Comparison of ENCODE assay signal across 9 mouse cellular contexts in genomic region chr8:84635397-84636050, GRCm38 (mm10). TPM values are rescaled to one million over a fixed set of nuclear protein-coding genes. Genes with fewer than 3 reads are reported as not detected.
DNase-seq lines count a peak whose midpoint lies in the region; ATAC-seq and TF ChIP-seq lines count a peak whose summit lies in the region.
"Had no signal": no experiment of that assay in that cellular context is flagged by ENCODE, and none has a peak within 500 bp of the region (broad histone marks: within the 10 kb centered on the region; RNA-seq: fewer than 3 reads in every experiment).

No protein-coding gene starts in this region.

- no peaks in the 10 kb centered on the region for H3K27me3 ChIP-seq in intestine, embryonic 15.5 days (replicated peaks)
- no peaks in the 10 kb centered on the region for H3K27me3 ChIP-seq in intestine, postnatal 0 days (replicated peaks; ENCODE audit: control insufficient read depth, insufficient read depth, low read length)
- H3K27me3 ChIP-seq in embryonic facial prominence, embryonic 10.5 days (replicated peaks; ENCODE audit: low read depth, poor library complexity, severe bottlenecking): peaks cover 6% of the 10 kb centered on the region
- no peaks in the 10 kb centered on the region for H3K27me3 ChIP-seq in forebrain, embryonic 15.5 days
- H3K27me3 ChIP-seq in midbrain, embryonic 11.5 days (ENCODE audit: control insufficient read depth, insufficient read depth, low read length): no peaks in the 10 kb centered on the region

- no peak overlapping the region for H3K4me3 ChIP-seq in intestine, embryonic 15.5 days (replicated peaks)
- H3K4me3 ChIP-seq in intestine, postnatal 0 days (ENCODE audit: low read depth, low read length): no peak overlapping the region
- H3K4me3 ChIP-seq in embryonic facial prominence, embryonic 10.5 days: no peak overlapping the region
- H3K4me3 ChIP-seq in forebrain, embryonic 15.5 days: no peak overlapping the region
- H3K4me3 ChIP-seq in midbrain, embryonic 11.5 days (ENCODE audit: low read depth, low read length): no peak overlapping the region

- 0 out of 2 replicates have a peak overlapping the region, but pooled peaks have one; percentile 13 for H3K27ac ChIP-seq in intestine, embryonic 15.5 days
- no peak overlapping the region; the same call in 1 of the 2 replicates for H3K27ac ChIP-seq in intestine, postnatal 0 days (ENCODE audit: low read depth, low read length)
- H3K27ac ChIP-seq in embryonic facial prominence, embryonic 10.5 days (replicated peaks): peak overlapping the region; percentile 82
- peak overlapping the region; percentile 79 for H3K27ac ChIP-seq in forebrain, embryonic 15.5 days (replicated peaks)
- H3K27ac ChIP-seq in midbrain, embryonic 11.5 days (ENCODE audit: low read depth, low read length): peak overlapping the region; percentile 88

- H3K36me3 ChIP-seq in intestine, embryonic 15.5 days: no peaks in the 10 kb centered on the region
- no peaks in the 10 kb centered on the region for H3K36me3 ChIP-seq in intestine, postnatal 0 days (ENCODE audit: control insufficient read depth, insufficient read depth)
- no peaks in the 10 kb centered on the region for H3K36me3 ChIP-seq in embryonic facial prominence, embryonic 10.5 days (replicated peaks)
- no peaks in the 10 kb centered on the region for H3K36me3 ChIP-seq in forebrain, embryonic 15.5 days
- no peaks in the 10 kb centered on the region for H3K36me3 ChIP-seq in midbrain, embryonic 11.5 days (ENCODE audit: control insufficient read depth, insufficient read depth, low read length)
- H3K36me3 ChIP-seq: G1E had no signal

- H3K9me3 ChIP-seq in intestine, embryonic 15.5 days: no peaks in the 10 kb centered on the region
- no peaks in the 10 kb centered on the region for H3K9me3 ChIP-seq in intestine, postnatal 0 days (ENCODE audit: control insufficient read depth)
- no peaks in the 10 kb centered on the region for H3K9me3 ChIP-seq in embryonic facial prominence, embryonic 10.5 days
- H3K9me3 ChIP-seq in forebrain, embryonic 15.5 days: no peaks in the 10 kb centered on the region
- H3K9me3 ChIP-seq in midbrain, embryonic 11.5 days (ENCODE audit: control insufficient read depth, low read length): no peaks in the 10 kb centered on the region
- H3K9me3 ChIP-seq: G1E had no signal

- 69% methylated on average over 14 of the region's 14 CpGs for WGBS in intestine, embryonic 15.5 days
- WGBS in intestine, postnatal 0 days: 68% methylated on average over 14 of the region's 14 CpGs
- WGBS in embryonic facial prominence, embryonic 10.5 days: 77% methylated on average over 14 of the region's 14 CpGs
- WGBS in forebrain, embryonic 15.5 days: 66% methylated on average over 14 of the region's 14 CpGs
- 67% methylated on average over 14 of the region's 14 CpGs for WGBS in midbrain, embryonic 11.5 days

- no peak for ATAC-seq in intestine, embryonic 15.5 days
- ATAC-seq in intestine, postnatal 0 days: no peak
- no peak for ATAC-seq in forebrain, embryonic 15.5 days (replicated peaks)
- no peak for ATAC-seq in midbrain, embryonic 11.5 days (ENCODE audit: low FRiP score)

- TF ChIP-seq CTCF in intestine, postnatal 0 days (IDR thresholded peaks at IDR 0.05; ENCODE audit: low read depth): no peak

- no peak overlapping the region for H3K4me2 ChIP-seq in intestine, embryonic 15.5 days (replicated peaks)
- H3K4me2 ChIP-seq in intestine, postnatal 0 days (replicated peaks; ENCODE audit: low read depth): no peak overlapping the region; the same call in 1 of the 2 replicates
- H3K4me2 ChIP-seq in forebrain, embryonic 15.5 days (replicated peaks): no peak overlapping the region
- H3K4me2 ChIP-seq in midbrain, embryonic 11.5 days: no peak overlapping the region

- H3K4me1 ChIP-seq in intestine, embryonic 15.5 days (replicated peaks): peaks cover 27% of the 10 kb centered on the region
- no peaks in the 10 kb centered on the region for H3K4me1 ChIP-seq in intestine, postnatal 0 days (replicated peaks; ENCODE audit: control insufficient read depth, insufficient read depth, low read length)
- peaks cover 59% of the 10 kb centered on the region for H3K4me1 ChIP-seq in embryonic facial prominence, embryonic 10.5 days
- peaks cover 28% of the 10 kb centered on the region for H3K4me1 ChIP-seq in forebrain, embryonic 15.5 days
- H3K4me1 ChIP-seq in midbrain, embryonic 11.5 days (ENCODE audit: control insufficient read depth, insufficient read depth, low read length): peaks cover 25% of the 10 kb centered on the region

- DNase-seq in embryonic facial prominence, embryonic 10.5 days (ENCODE audit: low spot score): no peak
- DNase-seq in midbrain, embryonic 11.5 days (ENCODE audit: low spot score, missing footprints): no peak
- no peak for DNase-seq in urinary bladder, adult 18-20 months (ENCODE audit: low spot score in 2 of 2)
- no peak for DNase-seq in right cerebral cortex, postnatal 14 days
- no peak for DNase-seq in gastrocnemius, postnatal 14 days

- intact Hi-C loops in gastrocnemius, postnatal 14 days (cut with DNase I; ENCODE audit: low total_unique reads): no loop called here

- H3K9ac ChIP-seq in intestine, embryonic 15.5 days: no peak overlapping the region
- no peak overlapping the region for H3K9ac ChIP-seq in intestine, postnatal 0 days (ENCODE audit: low read depth, low read length)
- H3K9ac ChIP-seq in forebrain, embryonic 15.5 days (replicated peaks): peak overlapping the region; percentile 3; the same call in 1 of the 2 replicates
- peak overlapping the region; percentile 51; the same call in 1 of the 2 replicates for H3K9ac ChIP-seq in midbrain, embryonic 11.5 days (ENCODE audit: low read length)

RNA-seq across cellular contexts. Expression of gene Ier2, which starts 27.1 kb away (rescaled TPM):
- polyA plus RNA-seq in intestine, embryonic 15.5 days (2015; fragmentation: Nextera tagmentation; extraction: Ambion mirVana): 84.2 and 85.5 TPM in 2 replicates
- 77.3 and 79.4 TPM in 2 replicates for polyA plus RNA-seq in intestine, postnatal 0 days (2015; fragmentation: Nextera tagmentation; extraction: Ambion mirVana)
- polyA plus RNA-seq in embryonic facial prominence, embryonic 10.5 days (2016; fragmentation: Nextera tagmentation; extraction: Ambion mirVana): 140 and 148 TPM in 2 replicates
- polyA plus RNA-seq in forebrain, embryonic 15.5 days (2015; fragmentation: Nextera tagmentation; extraction: Ambion mirVana): 26.0 and 33.4 TPM in 2 replicates
- polyA plus RNA-seq in midbrain, embryonic 11.5 days (2014; fragmentation: Nextera tagmentation; extraction: Ambion mirVana): 49.9 and 52.9 TPM in 2 replicates
- 10 to 100 TPM; 10.5 to 10.8 TPM for total RNA-seq in gastrocnemius, postnatal 14 days (2021)

RNA-seq across cellular contexts. Expression of gene Trmt1, which starts 50.6 kb away (rescaled TPM):
- polyA plus RNA-seq in intestine, embryonic 15.5 days (2015; fragmentation: Nextera tagmentation; extraction: Ambion mirVana): 59.9 and 68.3 TPM in 2 replicates
- 22.3 and 23.7 TPM in 2 replicates for polyA plus RNA-seq in intestine, postnatal 0 days (2015; fragmentation: Nextera tagmentation; extraction: Ambion mirVana)
- 69.1 and 71.2 TPM in 2 replicates for polyA plus RNA-seq in embryonic facial prominence, embryonic 10.5 days (2016; fragmentation: Nextera tagmentation; extraction: Ambion mirVana)
- polyA plus RNA-seq in forebrain, embryonic 15.5 days (2015; fragmentation: Nextera tagmentation; extraction: Ambion mirVana): 62.4 and 64.0 TPM in 2 replicates
- polyA plus RNA-seq in midbrain, embryonic 11.5 days (2014; fragmentation: Nextera tagmentation; extraction: Ambion mirVana): 39.9 and 45.6 TPM in 2 replicates
- total RNA-seq in gastrocnemius, postnatal 14 days (2021): 10 to 100 TPM; 26.0 to 36.2 TPM

RNA-seq across cellular contexts. Expression of gene Nacc1, which starts 52.1 kb away (rescaled TPM):
- polyA plus RNA-seq in intestine, embryonic 15.5 days (2015; fragmentation: Nextera tagmentation; extraction: Ambion mirVana): 14.8 and 17.0 TPM in 2 replicates
- 9.3 and 9.8 TPM in 2 replicates for polyA plus RNA-seq in intestine, postnatal 0 days (2015; fragmentation: Nextera tagmentation; extraction: Ambion mirVana)
- polyA plus RNA-seq in embryonic facial prominence, embryonic 10.5 days (2016; fragmentation: Nextera tagmentation; extraction: Ambion mirVana): 30.4 and 30.8 TPM in 2 replicates
- 15.5 and 16.4 TPM in 2 replicates for polyA plus RNA-seq in forebrain, embryonic 15.5 days (2015; fragmentation: Nextera tagmentation; extraction: Ambion mirVana)
- 18.6 and 21.4 TPM in 2 replicates for polyA plus RNA-seq in midbrain, embryonic 11.5 days (2014; fragmentation: Nextera tagmentation; extraction: Ambion mirVana)
- total RNA-seq in gastrocnemius, postnatal 14 days (2021): 10 to 100 TPM; 25.7 to 33.6 TPM

Comparison
In these comparisons a context has a peak if more than half of its experiments do, and no peak if none do; other contexts are left out.
1. H3K9ac ChIP-seq: peak in forebrain, embryonic 15.5 days (single experiment) and midbrain, embryonic 11.5 days (single experiment); none in intestine, embryonic 15.5 days (single experiment) and intestine, postnatal 0 days (single experiment).